Mouse (Mus musculus) kidney, postnatal 25 days (tissue): ENCODE results near the gene Per2.
A peak's percentile ranks its signal among the peaks of the same experiment; 100 is the strongest.
"Not testable (repeated sequence)": the region's sequence is repeated elsewhere in the genome, so short reads cannot be mapped to it uniquely, and the experiment has no call there.

Experiments
- DNase-seq, 2 experiments: peaks; one replicate each; pipeline ENCODE4 v3.0.0; 2021; ENCODE audit warnings: mixed read lengths in 2 of 2

Gene Per2

DNA sequence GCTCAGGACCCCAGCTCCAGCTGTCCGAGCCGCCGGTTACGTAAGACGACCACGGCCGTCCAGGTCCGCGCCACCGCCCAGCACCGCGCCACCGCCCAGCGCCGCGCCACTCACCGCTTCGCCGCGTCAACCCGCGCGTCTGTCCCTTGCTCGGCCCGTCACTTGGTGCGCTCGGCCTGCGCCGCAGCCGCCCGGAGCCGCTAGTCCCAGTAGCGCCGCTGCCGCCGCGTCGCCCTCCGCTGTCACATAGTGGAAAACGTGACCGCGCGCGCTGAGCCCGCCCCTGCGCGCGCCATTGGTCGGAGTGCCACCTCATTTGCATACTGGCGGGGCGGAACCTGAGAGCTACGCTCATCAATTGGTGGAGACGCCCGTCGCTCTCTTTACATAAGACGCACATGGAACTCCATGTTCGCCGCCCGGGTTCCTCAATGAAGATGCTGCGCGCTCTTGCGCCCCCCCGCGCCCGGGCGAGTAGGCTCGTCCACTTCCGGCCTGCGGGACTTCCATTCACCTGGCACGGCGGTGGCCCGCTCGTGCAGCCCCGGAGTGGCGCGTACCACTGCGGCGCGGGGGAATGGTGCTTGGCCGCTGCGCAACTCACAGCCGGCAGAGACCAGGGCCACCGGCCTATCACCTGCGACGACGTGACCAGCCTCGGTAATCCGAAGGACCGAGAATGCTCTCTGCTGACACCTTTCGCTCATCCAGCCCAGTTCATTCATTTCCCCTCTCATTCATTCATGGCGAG is at the start of gene Per2:
TSS of gene Per2 (minus strand) at position 266 of the 751 bp plus-strand sequence.
- peak; percentile 99 to 100 for DNase-seq

DNA sequence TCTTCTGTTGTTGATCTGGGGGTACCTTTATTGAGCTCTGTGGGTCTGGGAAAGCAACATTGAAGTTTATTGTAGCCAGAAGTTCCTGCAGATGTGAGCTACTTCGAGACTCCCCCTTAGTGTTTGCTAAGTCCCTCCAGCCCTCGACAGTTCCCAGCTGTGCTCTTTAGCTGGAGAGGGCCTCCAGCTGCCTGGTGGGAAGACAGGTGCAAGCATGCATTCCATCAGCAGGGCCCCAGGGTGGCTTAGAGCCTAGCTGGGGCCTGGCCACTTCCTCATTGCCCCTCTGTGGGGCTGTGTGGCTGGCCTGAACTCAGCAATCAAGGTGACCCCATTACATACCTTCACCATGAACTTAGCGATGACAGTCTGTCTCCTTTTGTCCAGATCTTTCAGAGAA is 45.5 kb upstream of the Per2 start:
- DNase-seq, result peak in 1 of 2 experiments; percentile 8

DNA sequence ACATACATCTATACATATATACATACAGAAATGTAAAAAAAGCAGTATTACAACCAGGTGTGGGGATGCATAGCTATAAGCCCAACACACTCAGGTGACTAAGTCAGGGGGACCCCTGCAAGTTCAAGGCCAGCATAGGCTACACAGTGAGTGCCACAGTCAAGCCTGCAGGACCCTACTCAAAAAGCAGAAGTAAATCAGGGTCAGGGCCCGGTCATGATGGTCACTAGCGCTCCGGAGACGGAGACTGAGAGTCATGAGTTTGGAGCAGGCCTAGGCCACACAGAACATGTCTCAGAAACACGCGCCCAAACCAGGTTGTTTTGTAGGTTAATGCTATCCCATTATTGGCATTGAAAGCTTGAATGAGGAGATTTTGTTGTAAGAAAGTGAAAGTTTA is 39.5 kb upstream of the Per2 start:
- peak in 1 of 2 experiments; percentile 34 for DNase-seq

DNA sequence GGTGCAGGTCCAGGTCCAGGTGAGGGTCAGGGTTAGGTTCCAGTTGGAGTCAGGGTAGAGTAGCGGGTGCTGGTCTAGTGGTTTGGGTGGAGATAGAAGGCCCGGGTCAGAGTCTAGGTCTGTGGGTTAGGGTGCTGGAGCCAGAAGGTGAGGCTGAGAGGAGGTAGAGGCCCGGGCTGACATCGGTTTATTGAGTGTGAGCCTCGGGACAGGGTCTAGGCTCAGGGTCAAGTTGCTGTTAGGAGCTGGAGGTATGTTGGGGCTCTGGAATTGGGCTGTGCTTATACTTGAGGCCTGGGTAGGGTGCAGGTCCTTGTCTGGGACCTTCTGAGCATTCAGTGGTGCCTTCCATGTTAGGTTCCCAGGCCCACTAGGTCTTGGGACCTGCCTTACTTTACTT is 36.2 kb upstream of the Per2 start:
- DNase-seq, result peak in 1 of 2 experiments; percentile 42

DNA sequence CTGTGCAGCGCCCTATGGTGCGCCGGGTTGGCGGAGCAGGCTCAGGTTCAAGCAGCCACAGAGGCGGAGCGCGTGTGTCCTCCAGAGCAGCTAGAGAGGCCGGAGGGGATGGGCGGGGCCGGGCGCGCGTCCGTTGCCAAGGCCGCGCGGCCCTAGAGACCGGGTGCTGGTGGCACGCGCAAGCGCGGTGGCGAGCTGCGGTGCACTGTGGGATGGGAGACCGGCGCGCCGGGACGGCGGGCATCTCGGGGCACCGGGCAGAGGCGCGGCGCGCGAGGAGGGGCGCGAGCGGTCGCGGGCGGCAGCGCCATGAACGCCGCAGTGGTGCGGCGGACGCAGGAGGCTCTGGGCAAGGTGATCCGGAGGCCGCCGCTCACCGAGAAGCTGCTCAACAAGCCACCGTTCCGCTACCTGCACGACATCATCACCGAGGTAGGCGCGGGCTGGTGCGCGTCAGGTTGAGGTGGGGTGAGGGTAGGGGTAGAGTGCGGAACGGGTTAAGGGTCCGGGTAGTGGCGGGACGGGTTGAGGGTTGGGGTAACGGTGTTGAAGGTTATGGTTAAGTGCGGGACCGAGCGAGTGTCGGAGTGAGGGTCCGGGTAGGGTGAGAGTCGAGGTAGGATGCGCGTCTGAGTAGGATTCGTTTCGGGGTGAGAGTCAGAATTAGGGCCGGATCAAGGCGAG is 35.5 kb upstream of the Per2 start, which contains the start of gene Traf3ip1:
TSS of gene Traf3ip1 (plus strand) at position 191 of the 684 bp plus-strand sequence.
- DNase-seq, result peak; percentile 96 to 98

DNA sequence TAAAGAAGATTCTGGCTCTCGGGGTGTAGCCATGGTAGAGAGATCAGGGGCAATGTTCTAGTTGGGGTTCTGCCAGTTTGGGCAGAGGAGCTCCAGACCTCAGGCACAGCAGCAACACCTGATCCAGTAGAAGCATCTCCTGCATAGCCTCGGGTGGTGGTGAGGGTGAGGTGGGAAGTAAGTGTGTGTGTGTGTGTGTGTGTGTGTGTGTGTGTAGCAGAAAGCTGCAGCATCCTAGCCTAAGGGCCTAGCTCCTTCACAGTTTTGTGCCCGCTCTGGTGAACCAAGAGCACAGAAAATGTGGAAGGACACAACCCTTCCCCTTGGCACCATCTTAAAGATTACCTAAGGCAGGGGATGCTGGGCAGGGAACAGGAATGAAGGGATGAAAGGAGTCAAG is 34.8 kb upstream of the Per2 start:
- peak in 1 of 2 experiments; percentile 32 for DNase-seq

DNA sequence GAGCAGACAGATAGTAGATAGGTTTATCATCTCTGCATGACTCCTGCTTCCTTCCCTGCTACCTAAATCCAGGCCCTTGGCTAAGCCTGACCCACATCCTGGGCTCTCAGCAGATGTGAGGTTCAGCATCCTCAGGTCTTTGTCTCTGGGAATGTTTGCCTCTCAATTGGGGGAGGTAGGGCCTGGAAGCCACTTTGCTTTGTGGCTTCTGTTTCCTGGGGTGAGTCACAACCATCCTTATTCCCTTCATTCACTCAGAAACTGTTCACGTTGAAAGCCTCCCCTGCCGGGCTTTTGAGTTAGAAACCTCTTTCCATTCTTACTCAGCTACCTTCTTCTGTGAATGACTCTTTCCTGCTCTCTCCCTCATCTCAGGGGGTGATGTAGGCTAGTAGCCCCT is 33.6 kb upstream of the Per2 start:
- no peak for DNase-seq

DNA sequence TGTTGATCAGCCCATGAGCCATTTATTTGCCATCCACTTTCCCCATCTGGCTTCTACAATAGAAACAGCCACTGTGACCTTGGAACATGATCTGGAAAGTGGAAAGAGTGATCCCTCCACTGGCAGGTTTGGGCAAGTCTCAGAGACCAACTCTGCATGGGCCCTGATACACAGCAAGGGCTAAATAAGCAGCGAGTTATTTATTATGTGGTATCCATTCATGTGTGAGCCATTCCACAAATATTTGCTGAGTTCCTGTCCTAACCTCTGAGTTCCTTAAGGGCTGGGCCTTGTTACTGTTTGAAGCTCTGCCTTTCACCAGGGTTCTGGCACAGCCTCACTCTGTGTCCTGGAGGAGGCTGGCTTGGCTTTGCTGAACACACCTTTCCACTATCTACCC is 31.2 kb upstream of the Per2 start:
- DNase-seq, result peak; percentile 38 to 70

DNA sequence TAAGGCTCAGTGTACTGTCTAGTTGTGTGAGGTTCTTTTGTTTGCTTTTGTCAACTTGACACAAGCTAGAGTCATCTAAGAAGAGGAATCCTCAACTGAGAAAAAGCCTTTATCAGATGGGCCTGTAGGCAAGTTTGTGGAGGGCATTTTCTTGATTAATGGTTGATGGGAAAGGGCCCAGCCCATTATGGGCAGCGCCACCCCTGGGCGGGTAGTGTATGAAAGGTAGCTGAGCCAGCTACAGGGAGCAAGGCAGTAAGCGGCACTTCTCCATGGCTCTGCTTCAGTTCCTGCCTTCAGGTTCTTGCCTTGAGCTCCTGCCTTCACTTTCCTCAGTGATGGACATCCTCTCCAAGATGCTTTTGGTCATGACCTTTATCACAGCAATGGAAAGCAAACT is 27.0 kb upstream of the Per2 start:
- no peak for DNase-seq

DNA sequence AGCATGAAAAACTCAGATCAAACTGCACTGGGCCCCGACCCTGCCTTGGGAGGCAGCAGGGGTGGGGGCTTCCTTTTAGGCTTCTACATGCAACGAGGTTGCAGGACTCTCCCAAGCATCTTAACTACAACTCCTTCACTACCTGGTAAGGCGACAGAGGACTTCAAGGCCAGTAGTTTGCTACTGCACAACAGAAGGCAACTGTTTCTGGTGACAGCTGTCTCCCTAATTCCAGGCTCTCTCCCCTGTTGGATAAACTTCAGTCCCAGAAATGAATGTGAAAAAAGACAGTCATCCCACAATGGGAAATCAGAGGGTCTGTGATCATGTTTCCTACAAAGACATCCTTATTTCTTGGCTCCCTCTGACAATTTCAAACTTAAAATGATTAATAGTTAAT is 26.3 kb upstream of the Per2 start:
- DNase-seq, result no peak

DNA sequence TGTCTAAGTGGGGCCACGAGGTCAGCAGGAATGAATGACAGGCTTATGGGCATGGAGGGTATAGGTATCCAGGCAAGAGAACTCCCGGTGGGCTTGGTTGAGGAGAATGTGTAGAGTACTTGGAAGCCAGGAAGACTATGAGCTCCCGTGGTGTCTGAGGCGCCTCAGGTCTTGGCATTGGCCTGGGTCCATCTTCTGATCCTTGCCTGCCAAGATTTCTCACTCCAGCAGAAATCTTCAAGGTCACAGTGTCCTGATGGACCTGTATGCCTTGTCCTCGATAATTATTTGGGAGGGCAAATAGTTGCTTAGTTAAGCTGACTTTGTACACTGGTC is 24.9 kb upstream of the Per2 start:
- peak; percentile 51 to 58 for DNase-seq

DNA sequence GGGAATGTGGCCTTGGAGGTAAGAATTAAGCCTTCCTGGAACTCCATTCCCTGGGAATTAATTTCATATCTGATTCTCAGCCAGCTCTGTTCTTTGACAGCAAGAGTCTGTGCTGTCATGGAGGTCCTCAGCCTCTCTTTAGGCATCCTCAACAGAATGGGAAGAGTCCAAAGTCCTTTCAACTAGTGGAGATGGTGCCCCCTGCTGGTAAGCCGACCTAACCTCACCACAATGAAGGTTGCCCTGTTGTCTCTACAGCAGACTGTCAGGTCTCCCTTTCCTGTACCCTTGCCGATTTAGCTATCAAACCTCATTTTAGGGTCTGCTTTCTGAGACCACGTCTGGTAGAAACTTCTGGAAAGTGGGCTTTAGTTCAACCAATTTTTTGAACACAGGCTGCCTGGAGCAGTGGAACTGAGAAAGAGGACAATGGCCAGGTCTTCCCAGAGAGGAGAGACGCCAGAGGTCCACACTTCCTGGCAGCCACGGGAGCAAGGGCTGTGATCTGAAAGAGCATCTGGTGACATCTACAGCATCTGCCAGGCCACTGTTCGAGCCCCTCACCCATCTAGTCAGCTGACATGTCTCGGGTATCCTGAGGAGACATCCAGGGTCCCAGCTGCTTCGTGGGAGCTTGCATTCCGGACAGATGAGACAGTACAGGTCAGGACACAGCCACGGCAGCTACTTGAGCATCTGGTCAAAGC is 24.3 kb upstream of the Per2 start:
- DNase-seq, result peak; percentile 87 to 95

DNA sequence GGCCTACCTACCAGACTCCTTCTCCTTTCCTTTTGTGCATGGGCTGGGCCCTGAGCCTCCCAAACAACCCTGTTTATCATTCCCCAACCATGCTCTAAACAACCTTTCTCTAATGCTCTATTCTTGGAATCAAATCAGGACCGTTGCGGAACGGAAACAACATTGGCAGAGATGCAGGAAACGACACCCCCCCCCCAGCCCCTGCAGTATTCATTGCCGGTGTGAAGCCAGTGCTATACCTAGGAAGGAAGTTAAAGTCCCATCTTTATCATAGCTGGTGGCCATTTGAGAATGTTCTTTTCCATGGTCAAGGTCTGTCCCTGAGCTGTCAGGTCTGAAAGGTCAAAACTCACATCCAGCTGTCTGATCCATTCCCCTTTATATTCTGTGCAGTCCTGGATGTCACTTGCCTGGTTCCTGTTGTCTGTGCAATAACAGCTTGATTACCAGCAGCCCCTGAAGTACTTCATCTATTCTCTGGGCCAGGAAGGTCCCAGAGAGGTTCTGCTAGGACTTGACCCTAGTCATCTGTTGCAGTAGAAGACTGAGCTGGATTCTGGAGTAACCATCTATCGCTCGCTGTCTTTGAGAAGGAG is 23.6 kb upstream of the Per2 start:
- no peak for DNase-seq

DNA sequence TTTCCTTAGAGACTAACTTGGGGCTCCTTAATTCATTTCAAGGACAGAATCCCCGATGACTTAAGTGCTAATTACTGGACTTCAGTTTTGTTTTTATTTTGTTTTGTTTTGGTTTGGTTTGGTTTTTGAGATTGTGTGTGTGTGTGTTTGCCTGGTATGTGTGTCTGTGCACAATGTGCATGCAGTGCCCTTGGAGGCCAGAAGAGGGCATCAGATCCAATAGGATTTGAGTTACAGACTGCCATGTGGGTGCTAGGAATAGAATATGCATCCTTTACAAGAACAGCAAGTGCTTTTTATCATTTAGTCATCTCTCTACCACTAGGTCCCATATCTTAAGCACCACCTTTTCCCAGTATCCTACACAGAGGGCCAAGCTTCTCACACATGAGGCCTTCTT is 19.8 kb upstream of the Per2 start:
- no peak for DNase-seq

DNA sequence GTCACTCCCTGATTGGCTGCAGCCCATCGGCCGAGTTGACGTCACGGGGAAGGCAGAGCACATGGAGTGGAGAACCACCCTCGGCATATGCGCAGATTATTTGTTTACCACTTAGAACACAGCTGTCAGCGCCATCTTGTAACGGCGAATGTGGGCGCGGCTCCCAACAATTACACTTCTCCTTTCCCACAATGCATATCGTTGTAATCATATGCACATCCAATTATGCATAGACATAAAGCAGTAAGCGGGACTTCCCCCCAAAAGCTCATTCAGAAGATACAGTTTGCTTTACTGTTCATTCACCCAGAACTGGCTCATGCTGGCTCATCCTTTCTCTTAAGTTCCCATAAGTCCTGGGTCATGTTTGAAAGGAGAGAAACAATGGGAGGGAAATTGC is 19.0 kb upstream of the Per2 start:
- not testable (repeated sequence) for DNase-seq

DNA sequence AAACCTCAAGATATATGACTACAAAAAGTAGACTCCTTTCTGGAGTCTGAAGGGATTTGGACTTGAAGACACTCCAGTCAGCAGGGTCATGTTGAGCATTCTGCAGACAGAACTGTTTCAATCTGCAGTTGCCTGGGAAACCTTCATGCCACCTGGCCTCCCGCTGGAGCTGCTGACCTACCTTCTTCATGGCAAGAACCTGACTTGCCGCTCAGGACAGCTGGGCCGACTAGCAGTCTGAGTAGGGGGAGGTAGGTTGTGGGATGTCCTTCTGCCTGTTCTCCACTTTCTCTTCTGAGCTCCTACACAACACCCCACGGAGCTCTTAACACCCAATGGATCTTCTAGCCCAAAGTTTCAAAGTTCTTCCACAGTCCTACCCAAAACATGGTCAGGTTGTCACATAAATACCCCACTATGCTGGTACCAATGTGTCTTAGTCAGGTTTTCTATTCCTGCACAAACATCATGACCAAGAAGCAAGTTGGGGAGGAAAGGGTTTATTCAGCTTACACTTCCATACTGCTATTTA is 10.8 kb upstream of the Per2 start:
- no peak for DNase-seq

DNA sequence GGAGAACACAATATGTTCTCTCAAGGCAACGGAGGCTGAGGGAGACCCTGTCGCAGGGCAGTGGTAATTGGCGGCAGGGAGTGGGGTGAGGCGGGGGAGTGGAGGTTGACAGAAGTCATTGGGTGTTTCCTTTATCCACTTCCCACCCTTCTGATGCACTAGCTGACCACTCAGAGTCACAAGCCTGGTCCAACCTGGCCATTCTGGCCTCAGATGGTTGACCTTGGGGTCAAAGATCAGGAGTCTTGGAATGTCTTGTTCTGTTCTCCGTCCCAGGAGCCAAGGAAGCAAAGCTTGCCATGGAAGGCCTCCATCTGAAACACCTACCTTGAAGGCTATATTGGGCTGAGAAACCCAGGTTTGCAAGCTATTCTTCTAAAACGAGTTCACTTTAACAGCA is 7.1 kb upstream of the Per2 start:
- DNase-seq, result peak in 1 of 2 experiments; percentile 74

DNA sequence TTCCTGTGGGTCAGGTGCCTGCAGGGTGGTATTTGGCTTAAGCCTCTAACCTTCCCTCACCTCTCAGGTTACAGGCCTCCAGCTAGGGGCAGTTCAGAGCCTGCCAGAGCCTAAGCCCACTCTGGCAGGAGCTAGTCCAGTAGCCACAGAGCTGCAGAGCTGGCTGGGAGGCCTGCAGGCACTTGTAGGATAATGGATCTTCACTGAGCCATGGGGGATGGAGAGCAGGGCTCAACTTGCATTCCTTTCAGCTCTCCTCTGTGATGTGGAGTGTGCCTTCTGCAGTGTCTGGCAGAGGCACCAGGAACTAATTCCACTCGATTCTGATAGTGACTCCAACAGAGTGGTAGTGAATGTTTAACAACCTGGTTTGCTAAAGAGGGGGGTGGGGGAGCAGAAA is 6.1 kb upstream of the Per2 start:
- peak; percentile 69 to 84 for DNase-seq

DNA sequence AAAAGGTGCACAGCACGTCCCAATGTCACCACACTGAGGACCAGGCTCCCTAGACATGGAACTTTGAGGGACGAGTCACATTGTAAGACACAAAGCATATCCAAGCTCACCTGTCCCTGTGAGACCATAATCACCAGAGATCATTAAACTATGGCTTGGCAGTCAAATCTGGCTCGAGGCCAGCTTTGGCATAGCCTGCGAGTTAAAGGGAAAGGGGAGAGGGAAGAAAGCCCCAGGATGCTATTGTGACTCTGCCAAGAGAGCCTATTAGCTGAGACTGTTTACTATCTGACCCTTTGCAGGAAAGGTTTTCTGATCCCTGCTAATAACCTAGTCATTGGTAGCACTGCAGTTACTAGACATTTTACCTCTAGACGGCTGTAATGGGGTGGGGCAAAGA is 5.3 kb upstream of the Per2 start:
- peak; percentile 76 to 80 for DNase-seq

DNA sequence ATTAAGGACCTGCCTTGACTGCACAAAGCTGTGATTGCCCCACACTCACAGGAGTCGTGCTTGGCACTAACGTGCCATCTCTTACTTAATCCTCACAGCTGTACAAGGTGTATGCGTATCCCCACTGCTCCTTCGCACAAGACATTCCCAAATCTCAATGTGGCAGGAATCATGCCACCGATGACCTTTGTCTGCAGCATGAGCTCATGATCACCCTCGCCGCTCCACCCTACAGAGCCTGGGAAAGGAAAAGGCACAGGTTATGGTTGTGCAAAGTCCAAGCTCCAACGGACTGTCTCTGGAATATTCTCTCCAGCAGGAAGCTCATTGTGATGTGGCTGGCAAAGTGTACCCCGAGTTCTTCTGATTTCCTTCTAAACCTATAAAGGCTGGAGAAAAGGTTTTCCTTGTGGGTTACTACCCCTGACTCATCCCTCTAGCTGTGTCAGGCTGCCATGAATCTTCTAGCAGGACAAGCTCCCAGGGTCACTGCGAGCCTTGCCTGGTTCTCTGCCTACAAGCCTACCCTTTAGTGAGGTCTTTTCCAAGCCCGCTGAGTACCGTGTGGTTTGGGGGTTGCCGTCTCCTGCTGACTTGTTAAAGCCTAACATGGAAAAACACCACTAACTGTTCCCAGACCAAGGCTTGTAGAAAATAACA is 4.3 kb upstream of the Per2 start:
- peak; percentile 52 to 85 for DNase-seq

DNA sequence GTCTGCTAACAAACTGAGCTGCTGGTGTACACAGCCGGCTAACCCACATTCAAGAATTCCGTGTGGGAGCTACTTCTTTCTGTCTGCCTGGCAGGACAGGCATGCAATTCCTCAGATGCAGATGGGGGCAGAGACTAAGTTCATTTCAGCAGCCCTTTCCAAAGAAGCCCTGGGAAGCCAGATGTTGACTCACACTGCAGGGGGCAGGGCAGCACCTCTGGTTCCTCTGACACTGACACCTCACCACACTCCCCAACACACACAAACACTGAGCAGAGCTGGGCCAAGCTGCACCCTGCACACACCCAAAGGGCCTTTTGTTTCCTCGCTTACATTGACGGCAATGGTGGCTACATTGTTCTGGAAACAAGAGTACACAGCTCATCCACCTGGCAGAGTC is 1.4 kb upstream of the Per2 start:
- DNase-seq, result peak in 1 of 2 experiments; percentile 45

DNA sequence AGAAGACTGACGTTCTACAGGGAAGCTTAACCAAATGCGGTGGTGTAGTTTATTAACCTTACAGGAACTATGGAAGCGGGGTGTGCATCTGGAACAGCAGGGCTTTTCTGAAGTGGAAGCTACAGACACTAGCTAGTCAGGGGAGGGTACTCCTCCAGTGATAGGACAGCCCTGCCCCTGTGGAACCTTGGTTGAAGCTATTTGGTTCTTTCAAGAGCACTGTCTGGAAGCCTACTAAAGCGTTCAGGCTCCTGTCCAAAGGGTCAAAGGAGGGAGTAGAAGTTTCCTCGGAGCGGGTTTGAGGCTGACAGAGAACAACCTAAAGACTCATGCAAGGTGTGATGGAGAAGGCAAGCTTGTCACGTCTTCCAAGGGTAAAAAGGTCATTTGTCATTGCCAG is 945 bp upstream of the Per2 start:
- DNase-seq, result peak in 1 of 2 experiments; percentile 33
